Mouse (Mus musculus): ENCODE measurements around the gene Ccdc144b. TPM values are rescaled to one million over a fixed set of nuclear protein-coding genes. Genes with fewer than 3 reads are reported as not detected.

The Ccdc144b gene
- polyA plus RNA-seq (2021; fragmentation: Nextera tagmentation) = not detected in 2 replicates
- long read RNA-seq, experiment 1 = 0 reads
- long read RNA-seq, experiment 2 = 0 reads

DNA sequence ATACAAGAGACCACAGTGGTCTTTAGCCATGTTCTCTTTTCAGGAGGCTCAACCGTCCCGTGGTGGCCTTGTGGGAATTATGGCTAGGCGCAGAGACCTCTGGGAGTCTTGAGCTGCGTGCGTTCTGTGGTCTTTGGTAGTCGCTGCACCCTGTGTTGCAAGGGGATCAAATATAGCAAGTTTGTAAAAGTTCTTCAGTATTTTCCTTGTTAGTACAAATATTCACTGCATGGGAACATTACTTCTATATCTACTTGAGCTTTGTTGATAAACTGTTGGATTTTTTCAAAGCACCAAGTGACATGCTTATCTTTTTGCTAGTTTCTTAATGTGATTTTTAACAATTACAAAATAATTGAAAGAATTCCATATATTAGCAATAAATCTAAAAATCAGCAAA lies at the start of gene Ccdc144b:
Ccdc144b (minus strand) TSS at position 101 of the 400 bp plus-strand sequence.

DNA sequence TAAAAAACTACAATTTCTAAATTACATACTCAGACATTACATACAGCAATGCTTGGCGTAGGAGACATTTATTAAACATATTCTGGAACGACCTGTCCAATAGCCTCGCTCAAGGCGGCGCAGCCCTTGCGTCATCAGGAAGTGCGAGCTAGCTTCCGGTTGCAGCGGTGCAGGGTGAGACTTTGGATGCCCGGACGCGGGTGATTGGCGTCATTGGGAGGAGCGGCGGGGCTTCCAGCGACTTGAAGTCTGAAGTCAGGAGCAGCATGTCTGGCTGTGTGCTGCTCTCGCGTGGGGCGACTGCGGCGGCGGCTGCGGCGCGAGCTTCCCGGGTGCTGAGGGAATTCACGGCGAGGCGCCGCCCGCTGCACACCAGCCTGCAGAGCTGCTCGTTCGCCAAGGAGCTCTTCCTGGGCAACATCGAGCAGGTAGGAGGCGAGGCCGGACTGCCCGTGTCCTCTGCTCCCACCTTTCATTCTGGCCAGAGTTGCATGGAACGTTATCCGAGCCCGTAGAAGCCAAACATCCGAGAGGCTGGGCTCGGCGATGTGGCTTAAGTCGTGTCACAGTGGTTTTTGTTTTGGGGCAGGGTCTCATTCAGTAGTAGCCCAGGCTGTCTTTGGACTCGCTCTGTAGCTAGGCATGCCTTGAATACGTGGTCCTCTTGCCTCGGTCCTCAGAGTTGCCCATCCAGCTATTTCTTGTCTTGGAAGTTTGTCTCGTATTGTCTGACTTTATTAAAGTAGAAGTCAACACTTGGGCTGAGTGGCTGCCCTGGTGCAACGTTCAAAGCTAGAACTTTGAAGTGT lies 12.7 kb upstream of the Ccdc144b start, which contains the start of gene Acad9:
Acad9 (plus strand) TSS at position 137 of the 809 bp plus-strand sequence.

DNA sequence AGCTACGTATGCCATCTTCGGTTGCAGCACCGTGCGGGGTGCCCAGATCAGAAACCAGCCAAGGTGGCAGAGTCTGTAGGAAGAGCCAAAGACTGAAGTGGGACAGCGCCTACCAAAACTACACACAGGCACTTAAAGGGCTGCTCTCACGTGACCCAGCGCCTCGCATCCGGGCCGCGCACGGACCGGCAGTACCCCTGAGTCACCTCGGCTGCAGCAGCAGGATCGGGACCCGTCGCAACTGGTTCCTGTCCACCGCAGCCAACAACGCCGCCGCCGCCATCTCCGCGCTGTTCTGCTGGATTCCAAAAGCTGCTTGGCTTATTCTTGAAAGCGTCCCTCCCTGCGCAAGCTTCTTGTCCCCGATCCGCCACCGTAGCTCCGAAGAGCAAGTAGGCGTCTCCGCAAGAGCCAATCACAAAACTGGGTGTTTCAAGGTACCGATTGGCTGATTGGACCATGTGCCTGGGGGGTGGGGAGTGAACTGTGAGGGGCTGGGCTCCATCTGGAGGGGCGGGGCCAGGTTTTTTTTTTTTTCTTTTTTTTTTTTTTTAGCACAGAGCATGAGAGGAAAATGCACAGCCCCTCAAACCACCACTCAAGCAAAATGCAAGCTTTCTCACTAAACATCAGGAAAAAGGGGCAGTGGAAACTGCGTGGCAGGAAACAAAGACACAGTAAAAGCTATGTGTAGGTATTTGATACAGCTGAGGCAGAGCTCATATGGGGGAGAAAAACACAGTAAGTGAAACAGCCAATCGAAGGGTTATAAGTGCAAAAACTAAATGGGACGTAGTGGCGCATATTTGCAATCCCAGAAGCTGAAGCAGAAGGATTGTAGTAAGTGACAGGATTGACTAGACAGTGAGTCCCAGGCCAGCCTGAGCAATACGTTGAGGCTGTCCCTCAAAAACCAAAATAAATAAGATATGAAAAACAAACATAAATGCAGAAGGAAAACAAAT lies 52.8 kb downstream of the Ccdc144b start, which contains the start of gene Mccc1:
Mccc1 (minus strand) TSS at position 404 of the 965 bp plus-strand sequence.

Other genes starting within 250 kb of the Ccdc144b start
- gene Dcun1d1, start 116.1 kb downstream of the Ccdc144b start, polyA plus RNA-seq (2021; fragmentation: Nextera tagmentation) = 56.4 and 60.9 TPM in 2 replicates
- 13.4 and 15.7 TPM in 2 replicates for gene Mccc1, start 52.9 kb downstream of the Ccdc144b start, polyA plus RNA-seq (2021; fragmentation: Nextera tagmentation)
- 31.5 and 39.1 TPM in 2 replicates for gene Acad9, start 12.4 kb upstream of the Ccdc144b start, polyA plus RNA-seq (2021; fragmentation: Nextera tagmentation)
- 5.4 and 7.4 TPM in 2 replicates for gene D3Ertd254e, start 97.5 kb upstream of the Ccdc144b start, polyA plus RNA-seq (2021; fragmentation: Nextera tagmentation)
- gene Qrfpr, start 168.8 kb upstream of the Ccdc144b start, polyA plus RNA-seq (2021; fragmentation: Nextera tagmentation) = 4.1 and 5.6 TPM in 2 replicates

Measured in left cerebral cortex, adult 6 months (tissue).